Mouse (Mus musculus): ENCODE data around the gene Ubc. TPM values are rescaled to one million over a fixed set of nuclear protein-coding genes. Genes with fewer than 3 reads are reported as not detected.
"Not testable (repeated sequence)": the region's sequence is repeated elsewhere in the genome, so short reads cannot be mapped to it uniquely, and the experiment has no call there.

The Ubc gene
- polyA plus RNA-seq, 1 experiment from 2014 or later = 1,417 TPM

DNA sequence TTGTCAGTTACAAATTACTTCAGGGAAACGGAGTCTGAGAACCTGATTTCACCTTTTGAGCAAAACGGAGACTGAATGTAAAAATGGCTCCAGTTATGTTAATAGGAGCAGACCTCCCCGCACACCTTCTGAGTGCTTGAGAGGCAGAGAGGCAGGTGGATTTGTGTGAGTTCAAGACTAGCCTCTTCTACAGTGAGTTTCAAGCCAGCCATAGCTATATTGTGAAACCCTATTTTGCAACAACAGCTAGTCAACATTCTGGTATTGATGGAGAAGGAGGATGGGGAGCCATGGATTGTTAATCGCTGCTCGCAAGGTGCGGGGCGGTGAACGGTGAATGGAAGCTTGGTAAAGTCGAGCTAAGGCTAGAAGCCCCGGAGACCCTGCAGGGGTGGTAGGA, 12.5 kb upstream of the Ubc start:
- ATAC-seq (ENCODE audit: low FRiP score, low read depth) = no peak
- H3K4me1 ChIP-seq (replicated peaks) = peaks cover 17% of the 10 kb centered on the region
- no peaks in the 10 kb centered on the region for H3K9me3 ChIP-seq
- no peaks in the 10 kb centered on the region for H3K27me3 ChIP-seq
- H3K4me3 ChIP-seq = no peak overlapping the region
- no peak overlapping the region for H3K9ac ChIP-seq
- H3K4me2 ChIP-seq = no peak overlapping the region
- H3K36me3 ChIP-seq = no peaks in the 10 kb centered on the region
- WGBS = 56% methylated on average over 10 of the region's 10 CpGs
- no peak overlapping the region for H3K27ac ChIP-seq (replicated peaks)

DNA sequence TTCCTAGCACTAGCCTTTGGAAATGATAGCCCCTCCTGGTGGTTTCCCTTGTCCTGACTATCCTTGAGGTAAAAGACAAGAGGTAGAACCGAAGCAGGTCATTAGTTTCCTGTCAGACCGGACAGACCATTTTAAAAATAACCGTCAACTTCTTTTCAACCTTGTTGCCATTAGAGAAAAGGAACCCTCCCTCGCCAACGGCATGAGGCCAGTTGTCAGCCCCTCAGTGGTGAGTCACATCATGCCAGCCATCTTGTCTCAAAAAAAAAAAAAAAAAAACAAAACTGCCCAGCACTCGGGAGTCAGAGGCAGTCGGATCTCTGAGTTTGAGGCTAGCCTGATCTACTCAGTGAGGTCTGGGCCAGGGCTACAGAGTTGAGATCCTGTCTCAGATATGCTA, 10.9 kb upstream of the Ubc start:
- no peak overlapping the region for H3K4me3 ChIP-seq
- peaks cover 7% of the 10 kb centered on the region; the same call in 1 of the 2 replicates for H3K4me1 ChIP-seq (replicated peaks)
- no peaks in the 10 kb centered on the region for H3K9me3 ChIP-seq
- H3K4me2 ChIP-seq = no peak overlapping the region
- 48% methylated on average over 7 of the region's 7 CpGs for WGBS
- H3K27ac ChIP-seq (replicated peaks) = no peak overlapping the region
- H3K36me3 ChIP-seq = no peaks in the 10 kb centered on the region
- ATAC-seq (ENCODE audit: low FRiP score, low read depth) = no peak
- no peaks in the 10 kb centered on the region for H3K27me3 ChIP-seq
- H3K9ac ChIP-seq = no peak overlapping the region

DNA sequence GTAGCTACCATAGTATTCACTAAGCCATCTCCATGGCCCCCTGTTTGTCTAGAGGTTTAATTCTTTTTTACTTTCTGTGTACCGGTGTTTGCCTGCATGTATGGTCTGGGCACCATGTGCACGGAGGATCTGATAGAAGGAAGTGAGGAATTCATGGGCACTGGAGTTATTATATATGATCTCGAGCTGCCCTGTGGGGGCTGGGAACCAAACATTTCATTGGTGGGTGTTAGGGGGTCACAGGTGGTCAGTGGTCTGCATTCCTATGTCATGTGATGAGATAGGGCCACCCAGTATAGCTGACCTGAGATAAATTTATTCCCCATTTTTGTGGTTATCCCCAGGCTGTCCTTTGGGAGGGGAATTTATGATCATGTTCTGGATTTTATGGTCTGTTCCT, 5.0 kb upstream of the Ubc start:
- ATAC-seq (ENCODE audit: low FRiP score, low read depth) = no peak
- Histone ChIP-seq H3K9ac (no peak overlapping the region; the same call in 1 of the 2 replicates), H3K4me3 (no peak overlapping the region)

DNA sequence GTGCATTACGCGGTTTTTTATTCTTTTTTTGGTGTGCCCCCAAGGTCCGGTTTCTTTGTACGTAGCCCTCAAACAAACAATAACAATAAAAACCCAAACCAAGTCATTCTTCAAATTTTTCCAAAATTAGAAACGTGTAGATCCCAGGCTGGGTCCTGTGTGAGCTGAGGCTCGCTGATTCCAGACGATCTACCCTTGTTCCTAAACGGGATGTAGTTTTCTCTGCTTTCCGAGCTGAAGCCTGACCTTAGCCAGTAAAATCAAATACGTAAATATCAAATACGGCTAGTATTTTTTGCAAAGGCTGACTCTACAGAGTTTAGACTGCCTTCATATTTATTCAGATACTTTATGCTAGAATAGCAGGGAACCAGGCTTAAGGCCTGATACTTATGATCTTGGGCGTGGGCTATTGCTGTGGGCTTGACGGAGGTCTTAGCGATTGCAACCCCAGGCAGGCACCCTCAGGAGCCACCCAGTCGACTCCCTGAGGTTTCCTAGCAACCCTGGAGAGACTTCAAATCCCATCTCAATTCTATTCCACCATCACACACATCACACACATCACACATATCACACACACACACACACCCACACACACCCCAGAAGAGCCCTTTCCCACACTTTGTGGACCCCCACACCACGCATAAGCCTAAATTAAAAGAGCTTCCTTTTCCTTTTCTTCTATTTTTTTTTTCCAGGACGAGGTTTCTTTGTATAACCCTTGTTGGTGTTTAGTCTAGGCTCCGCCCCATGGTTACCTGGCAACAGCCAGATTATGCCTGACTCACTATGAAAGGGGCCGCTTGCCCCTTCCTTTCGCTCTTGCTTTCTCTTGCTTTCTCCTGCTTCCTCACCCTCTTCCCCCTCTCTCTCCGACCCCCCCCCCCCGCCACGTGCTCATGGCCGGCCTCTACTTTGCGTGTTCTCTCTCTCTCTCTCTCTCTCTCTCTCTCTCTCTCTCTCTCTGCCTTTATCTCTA, 3.9 kb upstream of the Ubc start:
- peaks cover 41% of the 10 kb centered on the region for H3K4me1 ChIP-seq (replicated peaks)
- peak; percentile 57 for ATAC-seq (ENCODE audit: low FRiP score, low read depth)
- H3K9ac ChIP-seq = peak overlapping the region; percentile 39
- no peaks in the 10 kb centered on the region for H3K36me3 ChIP-seq
- no peaks in the 10 kb centered on the region for H3K9me3 ChIP-seq
- H3K4me2 ChIP-seq = peak overlapping the region; percentile 56
- H3K4me3 ChIP-seq = peak overlapping the region; percentile 31
- 7% methylated on average over 22 of the region's 25 CpGs for WGBS
- no peaks in the 10 kb centered on the region for H3K27me3 ChIP-seq
- H3K27ac ChIP-seq (replicated peaks) = peak overlapping the region; percentile 98

More for the DNA sequence above, 5.0 kb upstream of the Ubc start:
- WGBS = 53% methylated on average over 3 of the region's 3 CpGs
- H3K27ac ChIP-seq (replicated peaks) = peak overlapping the region; percentile 98
- H3K36me3 ChIP-seq = no peaks in the 10 kb centered on the region
- H3K9me3 ChIP-seq = no peaks in the 10 kb centered on the region
- no peaks in the 10 kb centered on the region for H3K27me3 ChIP-seq
- H3K4me2 ChIP-seq = peak overlapping the region; percentile 56
- H3K4me1 ChIP-seq (replicated peaks) = peaks cover 40% of the 10 kb centered on the region

DNA sequence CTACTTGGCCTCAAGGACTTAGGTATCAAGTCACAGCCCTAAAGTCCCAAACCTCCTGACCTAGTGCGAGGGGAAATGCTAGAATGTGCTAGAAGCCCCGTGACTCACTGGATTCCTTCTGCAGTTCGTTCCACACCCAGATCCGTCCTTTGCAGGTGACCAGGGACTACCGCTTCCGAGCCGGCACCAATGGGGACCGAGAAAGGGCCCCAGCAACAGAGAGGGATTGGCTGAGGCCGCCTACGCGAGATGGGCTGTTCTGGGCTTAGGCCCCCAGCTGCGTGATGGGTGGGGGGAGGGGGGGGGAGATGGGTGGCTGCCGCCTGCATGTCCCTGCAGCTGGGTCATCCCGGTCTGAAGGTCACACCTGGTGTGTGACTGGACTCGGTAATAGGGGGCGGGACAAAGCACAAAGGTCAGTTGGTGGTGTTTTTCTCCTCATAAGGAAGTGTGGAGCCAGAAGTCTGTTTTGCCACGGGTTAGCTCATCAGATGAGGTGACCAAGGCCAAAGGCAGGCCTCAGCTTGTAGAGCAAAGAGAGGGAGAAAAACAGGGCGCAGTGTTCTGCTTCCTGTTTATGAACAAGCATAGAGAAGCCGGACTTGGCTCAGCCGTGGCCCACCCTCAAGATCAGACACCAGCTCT, 3.1 kb upstream of the Ubc start:
- peak overlapping the region; percentile 39 for H3K9ac ChIP-seq
- 0% methylated on average over 20 of the region's 20 CpGs for WGBS
- peak overlapping the region; percentile 31 for H3K4me3 ChIP-seq
- H3K4me1 ChIP-seq (replicated peaks) = peaks cover 48% of the 10 kb centered on the region
- peak overlapping the region; percentile 98 for H3K27ac ChIP-seq (replicated peaks)
- H3K36me3 ChIP-seq = no peaks in the 10 kb centered on the region
- peak overlapping the region; percentile 56 for H3K4me2 ChIP-seq
- peak; percentile 93 for ATAC-seq (ENCODE audit: low FRiP score, low read depth)
- H3K9me3 ChIP-seq = no peaks in the 10 kb centered on the region
- H3K27me3 ChIP-seq = no peaks in the 10 kb centered on the region

DNA sequence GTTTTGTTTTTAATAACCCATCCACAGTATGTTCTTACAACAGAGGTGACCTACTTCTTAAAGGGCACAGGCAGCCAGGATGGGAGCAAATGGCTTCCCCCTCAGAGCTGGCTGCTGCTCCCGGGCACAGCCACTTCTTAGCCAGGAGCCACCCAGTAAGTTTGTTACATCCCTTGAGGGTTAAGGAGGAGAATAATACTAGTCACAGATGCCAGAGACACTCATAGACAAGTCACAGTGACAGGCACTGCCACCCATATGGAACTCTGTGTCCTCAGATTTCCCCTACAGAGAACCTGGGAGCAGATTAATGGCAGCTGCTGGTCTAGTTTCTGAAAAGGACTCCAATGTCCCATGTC, 2.6 kb upstream of the Ubc start:
- Histone ChIP-seq H3K9me3 (no peaks in the 10 kb centered on the region), H3K9ac (0 out of 2 replicates have a peak overlapping the region, but pooled peaks have one; percentile 8), H3K4me3 (peak overlapping the region; percentile 4; the same call in 1 of the 2 replicates), H3K27me3 (no peaks in the 10 kb centered on the region), H3K36me3 (no peaks in the 10 kb centered on the region), H3K4me1 (replicated peaks) (peaks cover 49% of the 10 kb centered on the region), H3K4me2 (peak overlapping the region; percentile 56), H3K27ac (replicated peaks) (peak overlapping the region; percentile 98)
- peak; percentile 5 for ATAC-seq (ENCODE audit: low FRiP score, low read depth)
- WGBS = 21% methylated on average over 1 of the region's 1 CpGs

DNA sequence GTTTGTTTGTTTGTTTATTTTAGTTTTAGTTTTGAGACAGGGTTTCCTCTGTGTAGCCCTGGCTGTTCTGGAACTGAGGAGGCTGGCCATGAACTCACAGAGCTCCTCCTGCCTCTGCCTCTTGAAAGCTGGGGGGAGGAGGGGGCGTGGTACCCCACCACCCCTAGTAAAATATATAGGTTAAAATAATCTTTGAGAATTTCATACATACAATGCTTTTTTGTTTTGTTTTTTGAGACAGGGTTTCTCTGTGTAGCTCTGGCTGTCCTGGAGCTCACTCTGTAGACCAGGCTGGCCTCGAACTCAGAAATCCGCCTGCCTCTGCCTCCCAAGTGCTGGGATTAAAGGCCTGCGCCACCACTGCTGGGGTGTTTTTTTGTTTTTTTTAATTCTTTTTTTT, 2.2 kb upstream of the Ubc start:
- not testable (repeated sequence) for ATAC-seq (ENCODE audit: low FRiP score, low read depth); H3K36me3 ChIP-seq; H3K27me3 ChIP-seq; H3K9ac ChIP-seq; H3K4me3 ChIP-seq; H3K4me2 ChIP-seq; H3K9me3 ChIP-seq
- 94% methylated on average over 4 of the region's 4 CpGs for WGBS
- H3K27ac ChIP-seq (replicated peaks) = peak overlapping the region; percentile 98
- H3K4me1 ChIP-seq (replicated peaks) = peaks cover 49% of the 10 kb centered on the region

DNA sequence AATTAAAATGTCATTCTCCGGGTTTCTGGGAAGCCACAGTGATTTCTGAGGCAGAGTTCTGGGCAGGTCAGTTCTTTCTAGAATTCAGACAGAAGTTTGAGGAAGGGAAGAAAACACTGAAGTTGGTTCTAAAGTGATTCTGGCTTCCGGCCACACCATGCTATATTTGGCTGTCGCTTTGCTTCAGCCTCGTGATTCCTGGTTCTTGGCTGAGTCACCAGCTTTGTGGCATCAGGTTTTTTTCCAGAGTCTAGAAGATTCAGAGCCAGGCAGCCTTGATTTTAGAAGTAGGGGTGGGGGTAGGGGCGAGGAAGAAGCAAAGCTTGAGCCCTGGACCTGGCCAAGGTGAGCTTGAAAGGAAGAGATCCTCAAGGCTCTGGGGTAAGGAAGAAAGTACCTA, 1.6 kb upstream of the Ubc start:
- Histone ChIP-seq H3K4me2 (no peak overlapping the region), H3K4me1 (replicated peaks) (peaks cover 49% of the 10 kb centered on the region), H3K36me3 (no peaks in the 10 kb centered on the region), H3K27ac (replicated peaks) (peak overlapping the region; percentile 98), H3K27me3 (no peaks in the 10 kb centered on the region), H3K9ac (no peak overlapping the region), H3K9me3 (no peaks in the 10 kb centered on the region), H3K4me3 (no peak overlapping the region)
- WGBS = 77% methylated on average over 5 of the region's 5 CpGs
- ATAC-seq (ENCODE audit: low FRiP score, low read depth) = no peak

DNA sequence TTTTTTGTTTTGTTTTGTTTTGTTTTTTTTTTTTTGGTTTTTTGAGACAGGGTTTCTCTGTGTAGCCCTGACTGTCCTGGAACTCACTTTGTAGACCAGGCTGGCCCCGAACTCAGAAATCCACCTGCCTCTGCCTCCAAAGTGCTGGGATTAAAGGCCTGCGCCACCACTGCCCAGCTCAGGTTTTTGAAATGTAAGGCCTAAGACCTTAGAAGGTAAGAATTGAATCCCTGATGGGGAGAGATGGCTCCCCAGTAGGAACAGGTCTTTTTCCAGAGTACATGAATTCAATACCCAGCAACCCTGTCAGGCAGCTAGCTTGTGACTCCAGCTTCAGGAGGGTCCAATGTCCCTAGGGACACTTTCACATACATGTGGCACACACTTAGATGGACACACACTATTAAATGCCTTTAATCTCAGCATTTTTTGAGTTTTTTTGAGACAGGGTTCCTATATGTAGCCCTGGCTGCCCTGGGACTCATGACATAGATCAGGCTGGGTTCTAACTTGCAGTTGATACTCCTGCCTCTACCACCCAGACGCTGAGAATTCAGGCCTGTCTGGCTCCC, 990 bp upstream of the Ubc start:
- H3K4me3 ChIP-seq = no peak overlapping the region
- no peak overlapping the region for H3K4me2 ChIP-seq
- H3K4me1 ChIP-seq (replicated peaks) = peaks cover 50% of the 10 kb centered on the region
- no peak for ATAC-seq (ENCODE audit: low FRiP score, low read depth)
- H3K36me3 ChIP-seq = peaks cover under 1% of the 10 kb centered on the region
- H3K27me3 ChIP-seq = no peaks in the 10 kb centered on the region
- peak overlapping the region; percentile 96; the same call in 1 of the 2 replicates for H3K27ac ChIP-seq (replicated peaks)
- no peaks in the 10 kb centered on the region for H3K9me3 ChIP-seq
- 94% methylated on average over 3 of the region's 3 CpGs for WGBS
- H3K9ac ChIP-seq = no peak overlapping the region

DNA sequence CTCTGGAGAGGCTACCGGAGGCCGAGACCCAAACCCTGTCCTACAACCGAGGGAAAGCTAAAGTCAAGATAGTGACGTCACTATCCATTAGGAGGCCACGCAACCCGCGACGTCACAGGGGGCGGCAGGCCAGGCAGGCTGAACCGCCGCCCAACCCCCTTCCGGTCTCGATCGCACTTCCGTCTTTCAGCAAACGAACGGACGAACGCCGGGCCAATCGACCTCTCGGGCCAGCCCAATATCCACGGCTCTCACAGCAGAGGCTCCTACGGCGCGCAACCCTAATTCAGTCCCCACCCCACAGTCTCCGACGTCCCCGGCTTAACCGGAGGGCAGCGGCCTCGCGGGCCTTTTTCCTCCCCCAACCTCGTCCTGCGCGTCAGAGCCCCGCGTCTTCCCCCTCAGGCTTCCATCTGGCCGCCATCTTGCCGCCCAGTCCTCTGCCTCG, 847 bp downstream of the Ubc start, which contains the start of gene Gm10382:
Gene Gm10382, plus strand, starts transcription at position 192 of the 448 bp plus-strand sequence.
- ATAC-seq (ENCODE audit: low FRiP score, low read depth) = peak; percentile 17; the same call in 1 of the 2 replicates

DNA sequence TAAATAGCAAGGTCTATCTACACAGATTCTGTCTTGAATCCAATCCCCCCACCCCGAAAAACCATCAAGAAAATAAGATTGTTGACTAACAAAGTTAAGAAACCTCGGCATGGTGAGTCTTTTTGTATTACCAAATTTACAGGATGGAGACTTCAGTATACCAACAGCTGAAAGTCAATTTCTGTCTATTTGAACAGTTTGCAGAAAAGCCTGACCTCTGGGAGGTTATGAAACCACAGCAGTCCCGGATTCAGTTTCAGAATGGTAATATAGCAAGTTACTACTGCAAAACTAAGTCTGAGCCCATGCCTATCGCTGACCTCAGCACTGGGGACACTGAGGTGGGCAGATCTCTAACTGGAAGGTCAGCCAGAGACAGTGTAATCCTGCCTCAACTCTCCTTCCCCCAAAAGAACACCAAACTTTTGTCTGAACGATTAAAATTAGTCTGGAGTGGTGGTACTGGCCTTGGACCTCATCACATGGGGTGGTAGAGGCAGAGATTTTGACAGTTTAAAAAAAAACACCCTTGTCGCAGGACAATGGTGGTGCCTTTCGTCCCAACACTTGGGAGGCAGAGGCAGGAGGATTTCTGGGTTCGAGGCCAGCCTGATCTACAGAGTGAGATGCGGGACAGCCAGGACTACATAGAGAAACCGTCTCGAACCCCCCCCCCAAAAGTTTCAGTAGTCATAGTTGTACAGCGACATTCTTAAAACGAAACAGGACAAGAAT, 1.5 kb downstream of the Ubc start:
- Histone ChIP-seq H3K9me3 (no peaks in the 10 kb centered on the region), H3K27me3 (no peaks in the 10 kb centered on the region), H3K9ac (peak overlapping the region; percentile 96), H3K4me2 (peak overlapping the region; percentile 81), H3K4me1 (replicated peaks) (peaks cover 51% of the 10 kb centered on the region), H3K36me3 (peaks cover 18% of the 10 kb centered on the region), H3K27ac (replicated peaks) (peak overlapping the region; percentile 96; the same call in 1 of the 2 replicates), H3K4me3 (peak overlapping the region; percentile 76)
- WGBS = 30% methylated on average over 13 of the region's 13 CpGs
- ATAC-seq (ENCODE audit: low FRiP score, low read depth) = no peak

More for the DNA sequence above, 847 bp downstream of the Ubc start, which contains the start of gene Gm10382:
- Histone ChIP-seq H3K9ac (peak within 1 kb of the TSS; percentile 96), H3K9me3 (no peaks in the 10 kb centered on the region), H3K4me2 (peak within 1 kb of the TSS; percentile 81), H3K27ac (replicated peaks) (peak within 1 kb of the TSS; percentile 96), H3K4me3 (peak within 1 kb of the TSS; percentile 76), H3K36me3 (peaks cover 18% of the 10 kb centered on the region), H3K27me3 (no peaks in the 10 kb centered on the region), H3K4me1 (replicated peaks) (peaks cover 54% of the 10 kb centered on the region)
- WGBS = under 1% methylated on average over 41 of the region's 41 CpGs
